Mouse (Mus musculus) c-Kit-positive CD71-negative TER-119-negative erythroid progenitor cells, embryonic 14.5 days (primary cell): ENCODE measurements around the gene Srxn1.

Experiments used
- DNase-seq: peaks from one replicate; pipeline ENCODE4 v3.0.0-alpha.2; 2013; ENCODE audit warnings: low read depth

Srxn1 gene

GRCm38 (mm10) chr2:152089581-152089980, 15.7 kb upstream of the Srxn1 start:
- no peak for DNase-seq

- DNase-seq = no peak
These were observed 14.8 kb upstream of the Srxn1 start for GRCm38 (mm10) chr2:152090486-152090885.

- DNase-seq = no peak
These were observed 13.8 kb upstream of the Srxn1 start for GRCm38 (mm10) chr2:152091342-152092056.

GRCm38 (mm10) chr2:152092927-152093326, 12.4 kb upstream of the Srxn1 start:
- DNase-seq = no peak

- no peak for DNase-seq
These were observed 11.9 kb upstream of the Srxn1 start for GRCm38 (mm10) chr2:152093356-152093792.

GRCm38 (mm10) chr2:152094856-152095545, 10.3 kb upstream of the Srxn1 start:
- DNase-seq = no peak

GRCm38 (mm10) chr2:152096922-152097321, 8.4 kb upstream of the Srxn1 start:
- DNase-seq = no peak

- DNase-seq = no peak
These were observed 7.4 kb upstream of the Srxn1 start for GRCm38 (mm10) chr2:152097916-152098315.

GRCm38 (mm10) chr2:152099538-152099937, 5.8 kb upstream of the Srxn1 start:
- DNase-seq = no peak

- DNase-seq = no peak
These were observed 3.6 kb upstream of the Srxn1 start for GRCm38 (mm10) chr2:152101761-152102160.

GRCm38 (mm10) chr2:152102369-152102768, 2.9 kb upstream of the Srxn1 start:
- DNase-seq = no peak

- no peak for DNase-seq
These were observed 502 bp upstream of the Srxn1 start for GRCm38 (mm10) chr2:152104711-152105317.

- DNase-seq = no peak
These were observed 894 bp downstream of the Srxn1 start for GRCm38 (mm10) chr2:152106225-152106595.

GRCm38 (mm10) chr2:152106597-152106996, 1.3 kb downstream of the Srxn1 start:
- no peak for DNase-seq

GRCm38 (mm10) chr2:152108702-152109101, 3.4 kb downstream of the Srxn1 start:
- no peak for DNase-seq

- DNase-seq = no peak
These were observed 4.1 kb downstream of the Srxn1 start for GRCm38 (mm10) chr2:152109386-152109785.

GRCm38 (mm10) chr2:152111311-152111710, 6.0 kb downstream of the Srxn1 start:
- DNase-seq = no peak

- peak; percentile 94 for DNase-seq
These were observed 6.6 kb downstream of the Srxn1 start for GRCm38 (mm10) chr2:152111920-152112319.

- no peak for DNase-seq
These were observed 7.2 kb downstream of the Srxn1 start for GRCm38 (mm10) chr2:152112490-152112889.

GRCm38 (mm10) chr2:152112970-152113369, 7.7 kb downstream of the Srxn1 start:
- no peak for DNase-seq

- DNase-seq = no peak
These were observed 9.0 kb downstream of the Srxn1 start for GRCm38 (mm10) chr2:152114057-152114975.

GRCm38 (mm10) chr2:152117694-152118093, 12.4 kb downstream of the Srxn1 start:
- DNase-seq = no peak
